Mouse (Mus musculus): Measurements from ENCODE around the gene Fpr2. TPM values are rescaled to one million over a fixed set of nuclear protein-coding genes. Genes with fewer than 3 reads are reported as not detected.
A peak's percentile ranks its signal among the peaks of the same experiment; 100 is the strongest.
"Not testable (repeated sequence)": the region's sequence is repeated elsewhere in the genome, so short reads cannot be mapped to it uniquely, and the experiment has no call there.

Fpr2 gene
- polyA plus RNA-seq, 1 experiment: 0.18 TPM

DNA sequence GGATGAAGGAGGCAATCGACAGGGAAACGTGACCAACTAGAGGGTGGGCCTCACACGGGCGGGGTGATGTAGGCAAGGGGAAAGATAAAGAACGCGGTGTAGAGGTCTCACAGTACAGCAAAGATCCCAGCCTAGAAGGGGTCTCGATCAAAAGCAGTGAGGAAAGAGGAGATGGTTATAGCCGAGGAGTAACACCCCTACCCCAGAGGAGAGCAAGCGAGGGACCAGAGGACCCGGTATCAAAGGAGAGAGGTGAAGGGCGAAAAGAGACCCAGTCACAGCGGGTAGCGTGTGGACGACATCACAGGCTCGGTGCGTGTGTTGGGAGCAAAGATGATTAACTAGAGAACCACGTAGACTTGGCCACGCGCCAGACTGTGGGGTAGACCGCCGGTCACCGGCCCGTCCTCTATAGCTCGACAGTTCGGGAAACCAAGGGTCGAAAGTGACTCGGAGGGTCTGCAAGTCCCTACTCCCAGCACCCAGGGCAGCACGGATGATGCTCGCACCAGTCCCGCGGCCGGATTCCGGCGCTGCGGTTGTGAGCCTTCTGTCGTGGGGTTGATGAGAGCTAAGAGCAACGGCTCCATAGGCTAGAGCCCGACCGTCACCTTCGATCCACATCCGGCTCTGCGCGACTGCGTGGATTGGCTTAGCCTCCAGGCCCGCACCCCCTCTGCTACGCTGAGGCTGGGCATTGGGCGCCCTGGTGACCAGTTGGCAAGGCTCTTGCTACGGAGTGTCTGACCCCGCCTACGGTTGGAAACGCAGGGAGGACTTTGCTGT is 22.2 kb downstream of the Fpr2 start:
- Histone ChIP-seq H3K27ac (ENCODE audit: control insufficient read depth, insufficient read depth, low read length) (no peak overlapping the region), H3K4me3 (ENCODE audit: control insufficient read depth, insufficient read depth, low read length) (peak overlapping the region; percentile 40), H3K4me1 (replicated peaks; ENCODE audit: control insufficient read depth, insufficient read depth, low read length) (0 out of 2 replicates have a peak, but pooled peaks cover 3% of the 10 kb centered on the region), H3K36me3 (ENCODE audit: control insufficient read depth, insufficient read depth, low read length) (no peaks in the 10 kb centered on the region), H3K27me3 (ENCODE audit: control insufficient read depth, insufficient read depth, low read length) (no peaks in the 10 kb centered on the region; the same call in 1 of the 2 replicates)
- TF ChIP-seq POLR2A (IDR thresholded peaks at IDR 0.05; ENCODE audit: control insufficient read depth, extremely low read depth, insufficient read depth, low read length, poor library complexity) (no peak), CTCF (IDR thresholded peaks at IDR 0.05; ENCODE audit: borderline replicate concordance, control insufficient read depth, extremely low read depth, insufficient read depth, low read length, poor library complexity) (no peak)
- peak; percentile 13 for DNase-seq
- 21% methylated on average over 51 of the region's 51 CpGs for WGBS

DNA sequence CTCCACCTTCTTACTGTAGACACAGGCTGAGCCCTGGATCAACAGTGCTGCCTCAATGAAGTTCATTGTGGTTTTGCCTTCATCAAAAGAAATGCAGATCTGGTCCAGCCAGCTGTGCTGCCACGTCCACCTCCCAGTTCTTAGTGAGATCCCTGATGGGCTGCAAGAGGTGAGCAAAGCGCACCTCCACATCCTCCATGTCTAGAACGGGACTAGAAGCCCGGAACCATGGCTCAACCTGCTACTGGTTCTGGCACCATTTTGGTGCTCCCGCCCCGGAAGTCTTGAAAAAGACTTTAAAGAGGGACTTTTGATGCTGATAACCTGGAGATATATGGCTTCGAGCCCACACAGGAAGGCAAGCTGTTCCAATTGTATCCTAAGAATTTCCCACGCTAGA is 25.0 kb downstream of the Fpr2 start:
- H3K27me3 ChIP-seq (ENCODE audit: control insufficient read depth, insufficient read depth, low read length); H3K36me3 ChIP-seq (ENCODE audit: control insufficient read depth, insufficient read depth, low read length); H3K4me3 ChIP-seq (ENCODE audit: control insufficient read depth, insufficient read depth, low read length); DNase-seq; H3K4me1 ChIP-seq (replicated peaks; ENCODE audit: control insufficient read depth, insufficient read depth, low read length); H3K27ac ChIP-seq (ENCODE audit: control insufficient read depth, insufficient read depth, low read length): not testable (repeated sequence)
- WGBS: 91% methylated on average over 8 of the region's 8 CpGs

- no peak for DNase-seq
- H3K4me1 ChIP-seq (replicated peaks; ENCODE audit: control insufficient read depth, insufficient read depth, low read length): no peaks in the 10 kb centered on the region
- no peak overlapping the region for H3K4me3 ChIP-seq (ENCODE audit: control insufficient read depth, insufficient read depth, low read length)
- no peaks in the 10 kb centered on the region for H3K27me3 ChIP-seq (ENCODE audit: control insufficient read depth, insufficient read depth, low read length)
- no peak overlapping the region for H3K27ac ChIP-seq (ENCODE audit: control insufficient read depth, insufficient read depth, low read length)
- no peaks in the 10 kb centered on the region for H3K36me3 ChIP-seq (ENCODE audit: control insufficient read depth, insufficient read depth, low read length)
- TF ChIP-seq CTCF (IDR thresholded peaks at IDR 0.05; ENCODE audit: borderline replicate concordance, control insufficient read depth, extremely low read depth, insufficient read depth, low read length, poor library complexity): no peak
- no peak for TF ChIP-seq POLR2A (IDR thresholded peaks at IDR 0.05; ENCODE audit: control insufficient read depth, extremely low read depth, insufficient read depth, low read length, poor library complexity)
- WGBS: 96% methylated on average over 1 of the region's 1 CpGs
These were observed 29.8 kb downstream of the Fpr2 start for GRCm38 (mm10) chr17:17917376-17917775.

DNA sequence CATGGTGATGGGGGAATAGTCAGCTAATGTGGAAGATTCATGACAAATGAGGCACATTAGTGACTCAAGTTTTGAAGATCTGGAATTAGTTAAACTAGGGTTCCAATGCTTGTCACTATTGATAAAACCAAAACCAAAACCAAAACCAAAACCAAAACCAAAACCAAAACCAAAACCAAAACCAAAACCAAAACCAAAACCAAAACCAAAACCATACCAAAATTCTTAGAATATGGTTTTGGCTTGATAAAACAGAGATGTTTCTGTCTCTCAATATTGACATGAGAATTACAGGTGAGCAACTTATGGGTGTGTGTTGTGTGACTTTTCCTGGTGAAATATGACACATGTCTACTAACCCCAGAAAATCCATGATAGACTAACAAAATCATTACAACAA is 30.2 kb downstream of the Fpr2 start:
- TF ChIP-seq CTCF (IDR thresholded peaks at IDR 0.05; ENCODE audit: borderline replicate concordance, control insufficient read depth, extremely low read depth, insufficient read depth, low read length, poor library complexity): no peak
- no peak for TF ChIP-seq POLR2A (IDR thresholded peaks at IDR 0.05; ENCODE audit: control insufficient read depth, extremely low read depth, insufficient read depth, low read length, poor library complexity)

More for the DNA sequence above, 30.2 kb downstream of the Fpr2 start:
- Histone ChIP-seq H3K4me3 (ENCODE audit: control insufficient read depth, insufficient read depth, low read length) (no peak overlapping the region), H3K27ac (ENCODE audit: control insufficient read depth, insufficient read depth, low read length) (no peak overlapping the region), H3K4me1 (replicated peaks; ENCODE audit: control insufficient read depth, insufficient read depth, low read length) (no peaks in the 10 kb centered on the region), H3K36me3 (ENCODE audit: control insufficient read depth, insufficient read depth, low read length) (no peaks in the 10 kb centered on the region), H3K27me3 (ENCODE audit: control insufficient read depth, insufficient read depth, low read length) (no peaks in the 10 kb centered on the region)
- DNase-seq: no peak

Other genes starting within 250 kb of the Fpr2 start
- gene Vmn2r90, start 184.1 kb upstream of the Fpr2 start, polyA plus RNA-seq (2012; rRNA removed): 0.04 TPM in 1 of 2 replicates, not detected in the other
- gene Spaca6, start 60.7 kb upstream of the Fpr2 start, polyA plus RNA-seq (2012; rRNA removed): 11.3 and 14.9 TPM in 2 replicates
- 0.33 and 0.50 TPM in 2 replicates for gene Has1, start 32.6 kb upstream of the Fpr2 start, polyA plus RNA-seq (2012; rRNA removed)
- 0.50 and 0.74 TPM in 2 replicates for gene Fpr1, start 3.9 kb upstream of the Fpr2 start, polyA plus RNA-seq (2012; rRNA removed)
- not detected in 2 replicates for gene Fpr3, start within 50 bp of the Fpr2 start, polyA plus RNA-seq (2012; rRNA removed)
- gene Fpr-rs4, start 133.9 kb downstream of the Fpr2 start, polyA plus RNA-seq (2012; rRNA removed): not detected in 2 replicates
- gene Vmn2r124, start 161.6 kb downstream of the Fpr2 start, polyA plus RNA-seq (2012; rRNA removed): not detected in 2 replicates
- not detected in 2 replicates for gene Vmn2r91, start 197.2 kb downstream of the Fpr2 start, polyA plus RNA-seq (2012; rRNA removed)

Data from thymus, adult 2 months (tissue).